ENCODE assay signal across 8 mouse cellular contexts in genomic region chr13:48566116-48566935, GRCm38 (mm10). TPM values are rescaled to one million over a fixed set of nuclear protein-coding genes. Genes with fewer than 3 reads are reported as not detected.
DNase-seq lines count a peak whose midpoint lies in the region; ATAC-seq and TF ChIP-seq lines count a peak whose summit lies in the region.

No protein-coding gene starts in this region.

- no peak overlapping the region for H3K4me3 ChIP-seq in spleen, adult 2 months (ENCODE audit: extremely low read depth, insufficient read depth, insufficient read length)
- no peak overlapping the region for H3K4me3 ChIP-seq in forebrain, embryonic 13.5 days
- no peak overlapping the region for H3K4me3 ChIP-seq in heart, postnatal 0 days (ENCODE audit: low read depth, low read length)
- H3K4me3 ChIP-seq in liver, embryonic 12.5 days, result no peak overlapping the region
- H3K4me3 ChIP-seq in neural tube, embryonic 13.5 days, result no peak overlapping the region

- ATAC-seq in forebrain, embryonic 13.5 days, result peak; percentile 86
- peak; percentile 83 for ATAC-seq in heart, postnatal 0 days (ENCODE audit: insufficient read depth, low read depth)
- no peak for ATAC-seq in liver, embryonic 12.5 days
- ATAC-seq in neural tube, embryonic 13.5 days (ENCODE audit: low read depth), result peak; percentile 77; the same call in 1 of the 2 replicates

- 0 out of 2 replicates have a peak overlapping the region, but pooled peaks have one; percentile 10 for H3K9ac ChIP-seq in forebrain, embryonic 13.5 days
- H3K9ac ChIP-seq in heart, postnatal 0 days (replicated peaks; ENCODE audit: low read depth, low read length), result peak overlapping the region; percentile 12
- no peak overlapping the region for H3K9ac ChIP-seq in liver, embryonic 12.5 days
- H3K9ac ChIP-seq in neural tube, embryonic 13.5 days, result peak overlapping the region; percentile 38; the same call in 1 of the 2 replicates

- H3K36me3 ChIP-seq in spleen, adult 2 months (ENCODE audit: control insufficient read depth, insufficient read depth, low read length), result no peaks in the 10 kb centered on the region
- no peaks in the 10 kb centered on the region for H3K36me3 ChIP-seq in forebrain, embryonic 13.5 days (ENCODE audit: poor library complexity, severe bottlenecking)
- no peaks in the 10 kb centered on the region for H3K36me3 ChIP-seq in heart, postnatal 0 days (replicated peaks; ENCODE audit: control insufficient read depth, insufficient read depth, low read length)
- H3K36me3 ChIP-seq in liver, embryonic 12.5 days, result no peaks in the 10 kb centered on the region
- no peaks in the 10 kb centered on the region for H3K36me3 ChIP-seq in neural tube, embryonic 13.5 days

- TF ChIP-seq EP300 in heart, postnatal 0 days (IDR thresholded peaks at IDR 0.05; ENCODE audit: low read depth), result no peak

- H3K9me3 ChIP-seq in forebrain, embryonic 13.5 days (replicated peaks), result no peaks in the 10 kb centered on the region
- H3K9me3 ChIP-seq in heart, postnatal 0 days (replicated peaks; ENCODE audit: control insufficient read depth, low read length), result no peaks in the 10 kb centered on the region
- no peaks in the 10 kb centered on the region for H3K9me3 ChIP-seq in liver, embryonic 12.5 days (replicated peaks)
- H3K9me3 ChIP-seq in neural tube, embryonic 13.5 days, result no peaks in the 10 kb centered on the region

- TF ChIP-seq CTCF in spleen, adult 2 months (IDR thresholded peaks at IDR 0.05; ENCODE audit: extremely low read depth, insufficient read depth, insufficient read length, insufficient replicate concordance), result no peak
- TF ChIP-seq CTCF in heart, postnatal 0 days (IDR thresholded peaks at IDR 0.05; ENCODE audit: low read depth), result no peak

- H3K27ac ChIP-seq in spleen, adult 2 months (ENCODE audit: insufficient read depth, low read length), result peak overlapping the region; percentile 71; the same call in 1 of the 2 replicates
- H3K27ac ChIP-seq in forebrain, embryonic 13.5 days, result peak overlapping the region; percentile 58
- H3K27ac ChIP-seq in heart, postnatal 0 days (ENCODE audit: low read depth), result peak overlapping the region; percentile 83
- peak overlapping the region; percentile 61 for H3K27ac ChIP-seq in liver, embryonic 12.5 days
- H3K27ac ChIP-seq in neural tube, embryonic 13.5 days (replicated peaks), result peak overlapping the region; percentile 85

- no peak for TF ChIP-seq POLR2A in spleen, adult 2 months (IDR thresholded peaks at IDR 0.05; ENCODE audit: low read depth, low read length)

- H3K4me1 ChIP-seq in spleen, adult 2 months (ENCODE audit: control insufficient read depth, insufficient read depth, insufficient read length), result no peaks in the 10 kb centered on the region; the same call in 1 of the 2 replicates
- H3K4me1 ChIP-seq in forebrain, embryonic 13.5 days, result peaks cover 12% of the 10 kb centered on the region
- peaks cover 16% of the 10 kb centered on the region; the same call in 1 of the 2 replicates for H3K4me1 ChIP-seq in heart, postnatal 0 days (ENCODE audit: control insufficient read depth, insufficient read depth)
- no peaks in the 10 kb centered on the region for H3K4me1 ChIP-seq in liver, embryonic 12.5 days
- H3K4me1 ChIP-seq in neural tube, embryonic 13.5 days (replicated peaks), result peaks cover 6% of the 10 kb centered on the region

- no peaks in the 10 kb centered on the region for H3K27me3 ChIP-seq in spleen, adult 2 months (ENCODE audit: control insufficient read depth, insufficient read depth, low read length)
- H3K27me3 ChIP-seq in forebrain, embryonic 13.5 days, result no peaks in the 10 kb centered on the region
- no peaks in the 10 kb centered on the region for H3K27me3 ChIP-seq in heart, postnatal 0 days (ENCODE audit: control insufficient read depth, insufficient read depth, low read length)
- no peaks in the 10 kb centered on the region for H3K27me3 ChIP-seq in liver, embryonic 12.5 days (replicated peaks)
- H3K27me3 ChIP-seq in neural tube, embryonic 13.5 days, result no peaks in the 10 kb centered on the region

- WGBS in spleen, adult 2 months, result 25% methylated on average over 13 of the region's 13 CpGs
- 10% methylated on average over 13 of the region's 13 CpGs for WGBS in forebrain, embryonic 13.5 days
- WGBS in heart, postnatal 0 days, result 5% methylated on average over 13 of the region's 13 CpGs
- WGBS in liver, embryonic 12.5 days (ENCODE audit: insufficient replicate concordance), result 52% methylated on average over 13 of the region's 13 CpGs
- WGBS in neural tube, embryonic 13.5 days, result 20% methylated on average over 13 of the region's 13 CpGs

- peak overlapping the region; percentile 24; the same call in 1 of the 2 replicates for H3K4me2 ChIP-seq in forebrain, embryonic 13.5 days
- H3K4me2 ChIP-seq in heart, postnatal 0 days (ENCODE audit: low read depth, low read length), result peak overlapping the region; percentile 14; the same call in 1 of the 2 replicates
- H3K4me2 ChIP-seq in liver, embryonic 12.5 days, result no peak overlapping the region
- H3K4me2 ChIP-seq in neural tube, embryonic 13.5 days, result no peak overlapping the region

- peak in 1 of 2 experiments; percentile 22 for DNase-seq in spleen, adult 2 months (ENCODE audit: low read depth in 1 of 2, low spot score in 2 of 2)
- no peak for DNase-seq in spleen, adult 12 weeks (ENCODE audit: low spot score)
- peak; percentile 84 for DNase-seq in heart, postnatal 0 days (ENCODE audit: low spot score)
- DNase-seq in kidney, postnatal 36 days, result peak; percentile 96 to 97
- peak; percentile 95 for DNase-seq in urinary bladder, postnatal 14 days (ENCODE audit: low spot score)

RNA-seq across cellular contexts. Expression of gene A830005F24Rik, which starts 53.0 kb away (rescaled TPM):
- not detected in 2 replicates for polyA plus RNA-seq in spleen, adult 2 months (2012; rRNA removed)
- polyA plus RNA-seq in forebrain, embryonic 13.5 days (2015; fragmentation: Nextera tagmentation; extraction: Ambion mirVana), result 2.6 and 3.5 TPM in 2 replicates
- not detected in 2 replicates for total RNA-seq in heart, postnatal 0 days (2014; rRNA removed; ENCODE audit: low replicate concordance)
- polyA plus RNA-seq in heart, postnatal 0 days (2015; fragmentation: Nextera tagmentation; extraction: Ambion mirVana), result 0.20 and 0.21 TPM in 2 replicates
- polyA plus RNA-seq in liver, embryonic 12.5 days (2016; fragmentation: Nextera tagmentation; extraction: Ambion mirVana), result 0.32 and 0.35 TPM in 2 replicates
- polyA plus RNA-seq in neural tube, embryonic 13.5 days (2015; fragmentation: Nextera tagmentation; extraction: Ambion mirVana), result 4.0 and 4.8 TPM in 2 replicates

RNA-seq across cellular contexts. Expression of gene Zfp169, which starts 53.1 kb away (rescaled TPM):
- 9.9 and 10.1 TPM in 2 replicates for polyA plus RNA-seq in spleen, adult 2 months (2012; rRNA removed)
- polyA plus RNA-seq in forebrain, embryonic 13.5 days (2015; fragmentation: Nextera tagmentation; extraction: Ambion mirVana), result 6.0 and 7.1 TPM in 2 replicates
- total RNA-seq in heart, postnatal 0 days (2014; rRNA removed; ENCODE audit: low replicate concordance), result 3.8 and 4.3 TPM in 2 replicates
- 0.93 and 1.0 TPM in 2 replicates for polyA plus RNA-seq in heart, postnatal 0 days (2015; fragmentation: Nextera tagmentation; extraction: Ambion mirVana)
- 1.6 and 2.5 TPM in 2 replicates for polyA plus RNA-seq in liver, embryonic 12.5 days (2016; fragmentation: Nextera tagmentation; extraction: Ambion mirVana)
- polyA plus RNA-seq in neural tube, embryonic 13.5 days (2015; fragmentation: Nextera tagmentation; extraction: Ambion mirVana), result 4.8 and 5.4 TPM in 2 replicates

RNA-seq across cellular contexts. Expression of gene Ptpdc1, which starts 59.1 kb away (rescaled TPM):
- polyA plus RNA-seq in spleen, adult 2 months (2012; rRNA removed), result 0.79 and 0.83 TPM in 2 replicates
- polyA plus RNA-seq in forebrain, embryonic 13.5 days (2015; fragmentation: Nextera tagmentation; extraction: Ambion mirVana), result 13.0 and 13.4 TPM in 2 replicates
- total RNA-seq in heart, postnatal 0 days (2014; rRNA removed; ENCODE audit: low replicate concordance), result 5.6 and 5.7 TPM in 2 replicates
- polyA plus RNA-seq in heart, postnatal 0 days (2015; fragmentation: Nextera tagmentation; extraction: Ambion mirVana), result 3.1 and 3.5 TPM in 2 replicates
- polyA plus RNA-seq in liver, embryonic 12.5 days (2016; fragmentation: Nextera tagmentation; extraction: Ambion mirVana), result 1.2 and 1.4 TPM in 2 replicates
- polyA plus RNA-seq in neural tube, embryonic 13.5 days (2015; fragmentation: Nextera tagmentation; extraction: Ambion mirVana), result 16.2 and 20.6 TPM in 2 replicates

Comparison
In these comparisons a context has a peak if more than half of its experiments do, and no peak if none do; other contexts are left out.
1. H3K4me2 ChIP-seq: peak in forebrain, embryonic 13.5 days (single experiment) and heart, postnatal 0 days (single experiment); none in liver, embryonic 12.5 days (single experiment) and neural tube, embryonic 13.5 days (single experiment).
2. Peak in every context shown above with its lines, with median percentiles within 50 percentile points of each other: H3K27ac ChIP-seq.